Mouse (Mus musculus) retina, embryonic 14.5 days (tissue): ENCODE data around the gene Kcp.

Experiments used
- DNase-seq: peaks from one replicate; pipeline ENCODE4 v3.0.0-alpha.2; 2015; ENCODE audit warnings: low spot score

Kcp gene

GRCm38 (mm10) chr6:29523301-29524033 lies 15.7 kb upstream of the Kcp start:
- no peak for DNase-seq

- DNase-seq = no peak
Observed at GRCm38 (mm10) chr6:29522626-29523300, 15.0 kb upstream of the Kcp start.

- DNase-seq = peak; percentile 78
Observed at GRCm38 (mm10) chr6:29517139-29517538, 9.4 kb upstream of the Kcp start.

DNA sequence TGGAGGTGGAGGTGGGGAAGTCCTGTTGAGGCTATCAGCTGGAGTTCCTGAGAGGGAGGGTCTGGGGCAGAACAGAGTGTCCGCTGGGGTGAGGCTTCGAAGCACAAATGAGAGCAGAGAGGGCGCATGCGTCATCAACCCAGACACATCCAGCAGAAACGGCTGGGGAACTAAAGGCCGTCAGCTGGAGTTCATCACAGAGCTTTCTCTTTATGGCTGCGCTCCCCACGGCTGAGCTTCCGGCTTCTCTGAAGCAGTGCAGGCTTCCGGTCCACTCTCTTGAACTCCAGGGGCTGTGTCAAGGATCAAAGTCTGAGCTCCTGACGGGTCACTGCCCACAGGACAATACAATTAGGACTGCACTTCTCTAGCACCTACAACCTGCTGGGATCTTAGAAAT lies 5.5 kb upstream of the Kcp start:
- DNase-seq = peak; percentile 75

DNA sequence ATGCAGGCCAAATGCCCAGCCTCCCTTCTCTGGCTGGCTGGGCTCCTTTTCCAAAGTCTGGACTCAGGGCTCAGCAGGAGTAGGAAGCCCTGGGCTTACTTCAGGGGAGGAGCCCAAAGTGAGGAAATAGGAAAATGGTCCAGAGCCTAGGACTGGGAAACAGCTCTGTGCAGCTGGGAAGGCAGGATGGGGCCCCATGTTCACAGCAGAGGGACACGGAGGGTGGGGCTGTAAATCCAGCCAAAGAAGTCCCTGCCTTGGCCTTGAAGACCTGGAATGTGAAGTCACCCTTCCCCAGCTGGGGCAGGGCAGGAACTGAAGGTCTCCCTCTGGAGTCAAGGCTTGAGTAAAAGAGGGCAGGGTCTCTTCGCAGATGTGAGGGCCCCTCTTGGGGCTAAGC lies 1.3 kb upstream of the Kcp start:
- no peak for DNase-seq

- DNase-seq = no peak
Observed at GRCm38 (mm10) chr6:29506834-29507233, 918 bp downstream of the Kcp start.

DNA sequence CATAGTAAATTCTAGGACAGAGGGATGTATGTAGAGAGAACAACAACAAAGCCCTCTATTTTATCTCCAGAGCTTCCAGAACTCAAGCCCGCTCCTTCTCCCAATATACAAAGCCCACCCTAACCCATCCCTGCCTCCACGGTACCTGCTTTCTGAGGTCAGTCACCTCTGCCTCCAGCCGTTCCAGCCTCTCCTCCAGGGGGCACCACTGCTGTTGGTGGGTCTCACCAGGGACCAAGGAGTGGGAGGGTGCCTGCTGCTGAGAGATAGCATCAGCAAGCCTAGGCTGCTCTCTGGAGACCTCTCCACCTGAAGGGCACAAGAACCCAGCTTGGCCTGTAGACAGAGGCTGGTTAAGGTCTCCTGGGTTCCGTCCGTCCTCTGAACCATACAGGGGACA lies 2.3 kb downstream of the Kcp start:
- DNase-seq = no peak

DNA sequence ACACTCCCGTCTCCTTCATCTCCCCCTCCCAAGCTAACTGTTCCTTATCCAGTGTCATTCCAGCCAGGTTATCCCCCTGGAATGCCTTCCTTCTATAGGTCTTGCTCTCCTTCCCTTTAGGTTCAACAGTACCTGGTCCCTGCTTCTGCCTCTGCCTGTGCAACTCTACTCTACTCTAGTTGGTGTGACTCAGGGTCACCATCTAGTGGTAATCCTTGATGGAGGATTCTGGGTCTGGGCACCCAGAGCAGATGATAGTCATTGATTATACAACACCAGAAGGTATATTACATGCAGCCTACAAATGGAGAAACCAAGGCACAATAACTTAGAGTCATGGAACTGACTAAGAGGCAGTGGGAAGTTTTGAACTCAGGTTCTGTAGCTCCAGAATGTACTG lies 6.2 kb downstream of the Kcp start:
- no peak for DNase-seq

GRCm38 (mm10) chr6:29500810-29501209 lies 6.9 kb downstream of the Kcp start:
- no peak for DNase-seq

GRCm38 (mm10) chr6:29500177-29500576 lies 7.6 kb downstream of the Kcp start:
- DNase-seq = no peak

DNA sequence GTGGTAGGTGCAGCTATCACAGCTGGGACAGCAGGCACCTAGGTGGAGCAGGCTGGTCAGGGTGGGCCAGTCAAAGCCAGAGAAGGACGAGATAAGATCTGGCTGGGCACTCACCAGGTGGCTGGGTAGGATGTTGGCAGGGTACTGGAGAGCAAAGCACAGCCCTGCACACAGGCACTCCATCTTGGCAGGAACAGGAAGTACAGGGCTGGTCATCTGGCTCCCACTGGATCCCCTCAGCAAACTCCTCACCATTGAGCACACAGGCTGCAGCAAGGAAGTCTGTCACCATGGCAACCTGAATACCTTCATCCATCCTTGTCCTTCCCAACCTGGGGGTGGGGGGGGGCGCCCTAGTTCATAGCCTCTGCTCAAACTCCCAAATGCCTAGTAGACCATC lies 10.0 kb downstream of the Kcp start:
- no peak for DNase-seq

DNA sequence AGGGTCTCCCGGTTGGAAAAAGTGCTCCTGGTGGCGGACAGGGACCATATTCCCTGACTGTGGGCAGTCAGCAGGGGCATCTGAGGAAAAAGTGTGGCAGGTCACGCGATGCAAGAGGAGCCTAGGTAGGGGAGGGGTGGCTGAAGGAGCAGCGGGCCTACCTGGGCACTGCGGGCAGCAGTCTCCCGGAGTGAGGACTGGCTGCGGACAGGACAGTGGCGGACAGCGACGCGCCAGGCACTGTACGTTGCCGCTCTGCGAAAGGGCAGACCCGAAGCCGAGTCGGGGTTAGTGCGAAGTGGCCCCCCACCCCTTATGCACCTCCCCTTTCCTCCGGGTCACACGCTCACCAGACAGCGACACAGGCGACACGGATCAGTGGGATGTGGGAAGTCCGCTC lies 11.5 kb downstream of the Kcp start:
- no peak for DNase-seq

GRCm38 (mm10) chr6:29494101-29494500 lies 13.7 kb downstream of the Kcp start:
- no peak for DNase-seq

DNA sequence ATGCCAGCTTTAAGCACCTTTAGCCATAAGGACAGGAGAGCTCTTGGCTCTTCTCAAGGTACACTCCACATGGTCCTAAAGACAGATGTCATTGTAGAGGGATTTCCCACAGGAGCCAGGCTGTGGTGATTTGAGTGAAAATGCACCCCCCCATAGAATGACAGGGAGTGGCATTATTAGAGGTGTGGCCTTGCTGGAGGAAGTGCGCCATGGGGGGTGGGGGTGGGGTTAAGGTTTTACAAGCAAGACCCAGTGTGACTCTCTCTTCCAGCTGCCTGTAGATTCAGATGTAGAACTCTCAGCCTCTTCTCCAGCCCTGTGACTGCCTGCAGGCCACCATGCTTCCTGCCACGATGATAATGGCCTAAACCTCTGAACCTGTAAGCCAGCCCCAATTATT lies 21.8 kb downstream of the Kcp start:
- no peak for DNase-seq

DNA sequence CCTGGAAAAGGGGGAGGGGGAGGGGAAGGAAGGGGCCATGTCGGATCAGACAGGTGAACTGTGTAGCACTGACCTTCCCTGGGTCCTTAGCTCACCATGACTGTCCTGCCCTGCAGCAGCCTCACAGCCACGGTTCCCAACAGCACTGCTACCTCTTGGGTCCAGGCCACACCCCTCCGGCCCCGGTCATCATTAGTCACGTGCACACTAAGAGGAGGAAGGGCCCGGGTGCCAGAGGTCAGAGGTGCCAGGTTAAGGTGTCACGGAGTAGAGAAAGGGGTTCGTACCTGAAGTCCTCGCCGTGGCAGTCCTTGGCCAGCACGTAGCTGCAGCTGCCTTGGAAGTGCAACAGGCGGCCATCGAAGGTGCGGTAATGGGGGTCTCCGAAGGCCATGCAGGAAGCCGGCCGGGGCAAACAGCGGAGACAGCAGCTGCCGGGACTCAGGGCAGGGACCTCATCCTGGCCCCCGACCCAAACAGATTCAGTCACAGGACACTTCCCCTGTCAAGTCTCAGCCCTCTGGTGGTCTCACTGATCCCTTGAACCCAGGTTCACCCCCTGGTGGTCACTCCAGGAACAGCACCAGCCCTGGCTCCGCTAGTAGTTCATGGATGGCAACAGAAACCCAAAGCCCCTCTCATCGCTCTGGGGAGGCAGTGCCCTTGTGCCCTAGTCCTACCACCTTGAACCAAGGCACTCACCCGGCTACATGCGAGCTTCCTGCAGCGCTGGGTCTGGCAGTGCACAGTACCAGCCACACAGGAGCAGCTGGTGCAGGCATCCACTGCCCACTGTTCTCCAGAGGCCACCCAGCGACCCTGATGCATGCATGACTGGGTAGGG lies 22.8 kb downstream of the Kcp start:
- DNase-seq = peak; percentile 95

GRCm38 (mm10) chr6:29482691-29483090 lies 25.1 kb downstream of the Kcp start:
- no peak for DNase-seq

DNA sequence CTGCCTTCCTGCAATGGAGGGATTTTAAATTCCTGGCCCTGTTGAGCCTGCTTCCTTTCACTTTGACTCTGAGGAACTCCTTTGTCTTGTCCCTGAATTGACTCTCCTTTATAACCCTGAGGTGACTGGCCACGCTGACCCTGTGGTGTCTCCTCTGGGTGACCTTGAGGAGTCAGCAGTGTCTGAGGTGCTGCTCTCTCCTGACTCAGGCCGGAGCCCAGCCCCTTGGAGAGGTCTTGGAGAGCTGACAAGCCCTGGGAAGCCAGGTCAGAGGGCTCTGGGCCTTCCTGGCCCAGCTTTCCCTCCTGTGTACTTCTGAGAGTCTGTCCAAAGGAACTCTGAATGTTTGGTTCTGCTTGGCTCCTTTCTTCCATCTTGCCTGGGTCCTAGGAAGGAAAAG lies 33.0 kb downstream of the Kcp start:
- no peak for DNase-seq

- DNase-seq = peak; percentile 86
Observed at GRCm38 (mm10) chr6:29473941-29474691, 33.6 kb downstream of the Kcp start.

GRCm38 (mm10) chr6:29471137-29471536 lies 36.6 kb downstream of the Kcp start, which contains the start of gene Atp6v1fnb:
Gene Atp6v1fnb, plus strand, starts transcription at chr6:29471437.
- no peak for DNase-seq

DNA sequence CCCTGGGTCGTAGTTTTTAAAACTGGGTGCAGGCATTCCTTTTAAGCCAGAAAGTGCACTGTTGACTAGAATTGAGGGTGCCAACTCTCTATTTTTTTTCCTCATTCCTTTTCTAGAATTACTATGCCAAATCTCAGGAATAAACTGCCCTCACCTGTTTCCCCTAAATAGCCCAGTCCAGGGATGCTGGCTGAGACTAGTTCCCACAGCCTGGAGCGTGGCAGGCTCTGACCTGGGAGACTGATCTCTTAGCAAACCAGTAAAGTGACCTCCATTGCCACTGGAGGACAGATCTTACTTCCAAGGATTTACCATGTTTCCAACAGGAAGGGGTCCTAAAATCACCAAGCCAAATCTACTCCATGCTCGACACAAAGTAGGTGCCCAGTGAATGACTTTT lies 38.9 kb downstream of the Kcp start:
- no peak for DNase-seq

- peak; percentile 94 for DNase-seq
Observed at GRCm38 (mm10) chr6:29467583-29468354, 40.0 kb downstream of the Kcp start, which contains the start of gene Atp6v1f. Gene Atp6v1f, plus strand, starts transcription at chr6:29467718.
